Mouse (Mus musculus): ENCODE measurements around the gene Isyna1. TPM values are rescaled to one million over a fixed set of nuclear protein-coding genes. Genes with fewer than 3 reads are reported as not detected.

The Isyna1 gene
- polyA plus RNA-seq, 1 experiment from 2014 or later, result 175 TPM

- H3K4me3 ChIP-seq, result no peak overlapping the region
- ATAC-seq (replicated peaks), result no peak
- H3K4me2 ChIP-seq, result no peak overlapping the region
- no peaks in the 10 kb centered on the region for H3K9me3 ChIP-seq
- H3K36me3 ChIP-seq (replicated peaks), result no peaks in the 10 kb centered on the region
- no peak overlapping the region for H3K27ac ChIP-seq
- no peak overlapping the region for H3K9ac ChIP-seq
- H3K27me3 ChIP-seq (replicated peaks), result no peaks in the 10 kb centered on the region; the same call in 1 of the 2 replicates
- peaks cover 5% of the 10 kb centered on the region; the same call in 1 of the 2 replicates for H3K4me1 ChIP-seq
- WGBS, result 55% methylated on average over 8 of the region's 8 CpGs
Measured at GRCm38 (mm10) chr8:70636838-70637237, 42.7 kb downstream of the Isyna1 start.

GRCm38 (mm10) chr8:70638752-70639151 is 44.6 kb downstream of the Isyna1 start:
- 78% methylated on average over 9 of the region's 9 CpGs for WGBS
- Histone ChIP-seq H3K27me3 (replicated peaks) (no peaks in the 10 kb centered on the region), H3K9me3 (no peaks in the 10 kb centered on the region), H3K4me3 (no peak overlapping the region), H3K9ac (no peak overlapping the region), H3K36me3 (replicated peaks) (no peaks in the 10 kb centered on the region), H3K4me2 (no peak overlapping the region), H3K4me1 (peaks cover 5% of the 10 kb centered on the region; the same call in 1 of the 2 replicates), H3K27ac (no peak overlapping the region)
- no peak for ATAC-seq (replicated peaks)

GRCm38 (mm10) chr8:70643019-70643418 is 48.8 kb downstream of the Isyna1 start:
- H3K27ac ChIP-seq, result no peak overlapping the region
- peaks cover 7% of the 10 kb centered on the region for H3K4me1 ChIP-seq
- no peaks in the 10 kb centered on the region for H3K36me3 ChIP-seq (replicated peaks)
- no peak overlapping the region for H3K4me3 ChIP-seq
- ATAC-seq (replicated peaks), result no peak
- no peak overlapping the region for H3K9ac ChIP-seq
- H3K4me2 ChIP-seq, result no peak overlapping the region
- 63% methylated on average over 3 of the region's 3 CpGs for WGBS
- H3K27me3 ChIP-seq (replicated peaks), result no peaks in the 10 kb centered on the region
- no peaks in the 10 kb centered on the region for H3K9me3 ChIP-seq

GRCm38 (mm10) chr8:70644065-70644464 is 49.9 kb downstream of the Isyna1 start:
- no peak for ATAC-seq (replicated peaks)
- no peaks in the 10 kb centered on the region for H3K36me3 ChIP-seq (replicated peaks)
- H3K4me3 ChIP-seq, result no peak overlapping the region
- 83% methylated on average over 2 of the region's 2 CpGs for WGBS
- no peaks in the 10 kb centered on the region for H3K27me3 ChIP-seq (replicated peaks)
- no peaks in the 10 kb centered on the region for H3K9me3 ChIP-seq
- no peak overlapping the region for H3K27ac ChIP-seq
- H3K9ac ChIP-seq, result no peak overlapping the region
- H3K4me1 ChIP-seq, result peaks cover 10% of the 10 kb centered on the region
- H3K4me2 ChIP-seq, result no peak overlapping the region

GRCm38 (mm10) chr8:70645501-70646224 is 51.5 kb downstream of the Isyna1 start:
- Histone ChIP-seq H3K27ac (no peak overlapping the region), H3K9ac (no peak overlapping the region), H3K4me3 (no peak overlapping the region), H3K4me2 (no peak overlapping the region), H3K27me3 (replicated peaks) (no peaks in the 10 kb centered on the region), H3K36me3 (replicated peaks) (no peaks in the 10 kb centered on the region), H3K9me3 (no peaks in the 10 kb centered on the region), H3K4me1 (peaks cover 15% of the 10 kb centered on the region)
- WGBS, result 61% methylated on average over 17 of the region's 17 CpGs
- ATAC-seq (replicated peaks), result no peak

GRCm38 (mm10) chr8:70646369-70646768 is 52.2 kb downstream of the Isyna1 start:
- Histone ChIP-seq H3K4me3 (no peak overlapping the region), H3K36me3 (replicated peaks) (no peaks in the 10 kb centered on the region), H3K4me1 (peaks cover 15% of the 10 kb centered on the region), H3K9me3 (no peaks in the 10 kb centered on the region), H3K27me3 (replicated peaks) (no peaks in the 10 kb centered on the region), H3K4me2 (no peak overlapping the region), H3K27ac (no peak overlapping the region), H3K9ac (no peak overlapping the region)
- WGBS, result 74% methylated on average over 6 of the region's 6 CpGs
- ATAC-seq (replicated peaks), result no peak

GRCm38 (mm10) chr8:70646775-70647174 is 52.6 kb downstream of the Isyna1 start:
- Histone ChIP-seq H3K27me3 (replicated peaks) (no peaks in the 10 kb centered on the region), H3K36me3 (replicated peaks) (no peaks in the 10 kb centered on the region), H3K27ac (no peak overlapping the region), H3K4me2 (no peak overlapping the region), H3K4me1 (peaks cover 15% of the 10 kb centered on the region), H3K9me3 (no peaks in the 10 kb centered on the region), H3K4me3 (no peak overlapping the region), H3K9ac (no peak overlapping the region)
- ATAC-seq (replicated peaks), result no peak

Other genes starting within 250 kb of the Isyna1 start
- gene Upf1, start 241.1 kb upstream of the Isyna1 start, polyA plus RNA-seq (2015; fragmentation: Nextera tagmentation; extraction: Ambion mirVana), result 15.1 and 16.0 TPM in 2 replicates
- gene Comp, start 220.8 kb upstream of the Isyna1 start, polyA plus RNA-seq (2015; fragmentation: Nextera tagmentation; extraction: Ambion mirVana), result 0.50 and 0.57 TPM in 2 replicates
- 57.2 and 58.7 TPM in 2 replicates for gene Crtc1, start 154.8 kb upstream of the Isyna1 start, polyA plus RNA-seq (2015; fragmentation: Nextera tagmentation; extraction: Ambion mirVana)
- 31.0 and 31.4 TPM in 2 replicates for gene Klhl26, start 117.4 kb upstream of the Isyna1 start, polyA plus RNA-seq (2015; fragmentation: Nextera tagmentation; extraction: Ambion mirVana)
- gene Tmem59l, start 107.0 kb upstream of the Isyna1 start, polyA plus RNA-seq (2015; fragmentation: Nextera tagmentation; extraction: Ambion mirVana), result 123 and 141 TPM in 2 replicates
- 2.4 and 2.9 TPM in 2 replicates for gene Crlf1, start 101.2 kb upstream of the Isyna1 start, polyA plus RNA-seq (2015; fragmentation: Nextera tagmentation; extraction: Ambion mirVana)
- 164 and 169 TPM in 2 replicates for gene Rex1bd, start 87.6 kb upstream of the Isyna1 start, polyA plus RNA-seq (2015; fragmentation: Nextera tagmentation; extraction: Ambion mirVana)
- gene Uba52, start 83.6 kb upstream of the Isyna1 start, polyA plus RNA-seq (2015; fragmentation: Nextera tagmentation; extraction: Ambion mirVana), result 587 and 620 TPM in 2 replicates
- gene Fkbp8, start 66.6 kb upstream of the Isyna1 start, polyA plus RNA-seq (2015; fragmentation: Nextera tagmentation; extraction: Ambion mirVana), result 450 and 462 TPM in 2 replicates
- 46.4 and 51.7 TPM in 2 replicates for gene Kxd1, start 66.4 kb upstream of the Isyna1 start, polyA plus RNA-seq (2015; fragmentation: Nextera tagmentation; extraction: Ambion mirVana)
- gene Ell, start 54.9 kb upstream of the Isyna1 start, polyA plus RNA-seq (2015; fragmentation: Nextera tagmentation; extraction: Ambion mirVana), result 18.6 and 19.9 TPM in 2 replicates
- 175 and 189 TPM in 2 replicates for gene Ssbp4, start 14.5 kb downstream of the Isyna1 start, polyA plus RNA-seq (2015; fragmentation: Nextera tagmentation; extraction: Ambion mirVana)
- 1.2 and 1.6 TPM in 2 replicates for gene Lrrc25, start 21.8 kb downstream of the Isyna1 start, polyA plus RNA-seq (2015; fragmentation: Nextera tagmentation; extraction: Ambion mirVana)
- 0.13 and 0.19 TPM in 2 replicates for gene Gdf15, start 38.1 kb downstream of the Isyna1 start, polyA plus RNA-seq (2015; fragmentation: Nextera tagmentation; extraction: Ambion mirVana)
- gene Pgpep1, start 66.0 kb downstream of the Isyna1 start, polyA plus RNA-seq (2015; fragmentation: Nextera tagmentation; extraction: Ambion mirVana), result 70.1 and 74.5 TPM in 2 replicates
- 175 and 193 TPM in 2 replicates for gene Lsm4, start 78.9 kb downstream of the Isyna1 start, polyA plus RNA-seq (2015; fragmentation: Nextera tagmentation; extraction: Ambion mirVana)
- 83.0 and 94.4 TPM in 2 replicates for gene Jund, start 104.6 kb downstream of the Isyna1 start, polyA plus RNA-seq (2015; fragmentation: Nextera tagmentation; extraction: Ambion mirVana)
- 0.05 and 0.14 TPM in 2 replicates for gene Iqcn, start 109.1 kb downstream of the Isyna1 start, polyA plus RNA-seq (2015; fragmentation: Nextera tagmentation; extraction: Ambion mirVana)
- gene Gm3336, start 124.2 kb downstream of the Isyna1 start, polyA plus RNA-seq (2015; fragmentation: Nextera tagmentation; extraction: Ambion mirVana), result not detected in 2 replicates
- gene Pde4c, start 129.3 kb downstream of the Isyna1 start, polyA plus RNA-seq (2015; fragmentation: Nextera tagmentation; extraction: Ambion mirVana), result 0.15 and 0.46 TPM in 2 replicates
- gene Rab3a, start 160.3 kb downstream of the Isyna1 start, polyA plus RNA-seq (2015; fragmentation: Nextera tagmentation; extraction: Ambion mirVana), result 473 and 487 TPM in 2 replicates
- gene Mpv17l2, start 166.6 kb downstream of the Isyna1 start, polyA plus RNA-seq (2015; fragmentation: Nextera tagmentation; extraction: Ambion mirVana), result 36.6 and 38.4 TPM in 2 replicates
- gene Pik3r2, start 182.3 kb downstream of the Isyna1 start, polyA plus RNA-seq (2015; fragmentation: Nextera tagmentation; extraction: Ambion mirVana), result 113 TPM in 2 replicates
- 26.4 and 26.9 TPM in 2 replicates for gene Mast3, start 210.7 kb downstream of the Isyna1 start, polyA plus RNA-seq (2015; fragmentation: Nextera tagmentation; extraction: Ambion mirVana)
- gene Il12rb1, start 214.1 kb downstream of the Isyna1 start, polyA plus RNA-seq (2015; fragmentation: Nextera tagmentation; extraction: Ambion mirVana), result 0.10 and 0.36 TPM in 2 replicates
- 8.1 and 8.6 TPM in 2 replicates for gene Arrdc2, start 245.3 kb downstream of the Isyna1 start, polyA plus RNA-seq (2015; fragmentation: Nextera tagmentation; extraction: Ambion mirVana)